Mouse (Mus musculus) embryonic fibroblast, embryonic 13.5 days (primary cell): ENCODE measurements around the gene Slc25a21. TPM values are rescaled to one million over a fixed set of nuclear protein-coding genes. Genes with fewer than 3 reads are reported as not detected.

Source experiments
- H3K27ac ChIP-seq: 2 replicates; pipeline ENCODE4 v1.5.1; 2012; ENCODE audit warnings: low read length, control low read depth, inconsistent platforms; ENCODE audit not compliant: insufficient read depth
- H3K4me1 ChIP-seq: 2 replicates; pipeline ENCODE4 v1.6.1; 2011; ENCODE audit warnings: low read length; ENCODE audit not compliant: control insufficient read depth, insufficient read depth
- H3K4me3 ChIP-seq: 2 replicates; pipeline ENCODE4 v1.5.1; 2011; ENCODE audit warnings: mild to moderate bottlenecking, control low read depth, low read length; ENCODE audit not compliant: insufficient read depth
- CTCF ChIP-seq: IDR thresholded peaks from 2 replicates; pipeline ENCODE4 v1.5.1; 2011; ENCODE audit warnings: mild to moderate bottlenecking, control low read depth, low read length, moderate library complexity, borderline replicate concordance; ENCODE audit not compliant: insufficient read depth
- POLR2A ChIP-seq: IDR thresholded peaks from 2 replicates; pipeline ENCODE4 v1.6.1; 2011; ENCODE audit warnings: low read depth, mild to moderate bottlenecking, control low read depth, low read length, moderate library complexity
- polyA plus RNA-seq: library from polyadenylated mRNA; stranded (reverse); fragments of >200 nt; gene quantifications from 2 replicates; pipeline ENCODE4 v1.2.4, GENCODE M21; 2011; ENCODE audit warnings: low read depth; ENCODE audit not compliant: missing spikeins, insufficient read length

The Slc25a21 gene
- polyA plus RNA-seq, 1 experiment, result 0.19 TPM

DNA sequence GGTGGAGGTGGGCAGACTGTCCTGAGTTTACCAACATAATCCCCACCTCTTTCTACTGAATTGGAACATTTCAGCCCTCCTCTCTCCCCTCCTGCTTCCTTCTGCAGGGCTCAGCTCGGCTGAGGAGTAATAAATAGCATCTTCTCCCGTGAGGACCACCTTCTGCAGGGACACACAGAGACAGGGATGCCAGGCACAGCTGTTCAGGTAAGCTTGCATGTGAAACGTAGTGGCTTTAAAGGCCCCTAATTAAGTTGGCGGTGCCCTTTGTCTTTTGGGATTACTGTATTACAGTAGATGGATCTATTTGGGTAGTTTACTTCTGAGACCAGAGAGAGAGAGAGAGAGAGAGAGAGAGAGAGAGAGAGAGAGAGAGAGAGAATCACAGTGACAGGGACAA, 344.6 kb downstream of the Slc25a21 start:
- Histone ChIP-seq H3K27ac (no peak overlapping the region), H3K4me1 (no peaks in the 10 kb centered on the region), H3K4me3 (no peak overlapping the region)
- no peak for TF ChIP-seq POLR2A
- no peak for TF ChIP-seq CTCF

DNA sequence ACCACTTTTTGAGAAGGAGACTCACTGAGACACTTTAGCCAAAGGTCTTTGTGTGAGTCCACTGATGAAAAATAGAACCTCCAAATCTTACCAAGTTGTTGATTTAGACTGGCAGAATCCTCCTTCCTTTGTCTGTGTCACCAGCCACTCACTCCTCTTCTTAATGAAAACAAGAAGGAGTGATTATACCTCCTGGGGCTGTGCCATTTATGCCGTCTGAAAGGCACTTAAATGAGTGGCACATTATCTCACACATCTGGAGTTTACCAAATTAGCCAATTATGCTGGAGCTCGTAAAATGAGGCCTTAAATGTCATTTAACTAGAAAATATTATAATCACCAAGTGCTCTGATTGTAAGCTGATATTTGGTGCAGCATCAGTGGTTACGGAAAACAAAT, 345.8 kb downstream of the Slc25a21 start:
- TF ChIP-seq POLR2A, result no peak
- no peak for TF ChIP-seq CTCF
- no peaks in the 10 kb centered on the region for H3K4me1 ChIP-seq
- no peak overlapping the region for H3K27ac ChIP-seq
- no peak overlapping the region for H3K4me3 ChIP-seq

DNA sequence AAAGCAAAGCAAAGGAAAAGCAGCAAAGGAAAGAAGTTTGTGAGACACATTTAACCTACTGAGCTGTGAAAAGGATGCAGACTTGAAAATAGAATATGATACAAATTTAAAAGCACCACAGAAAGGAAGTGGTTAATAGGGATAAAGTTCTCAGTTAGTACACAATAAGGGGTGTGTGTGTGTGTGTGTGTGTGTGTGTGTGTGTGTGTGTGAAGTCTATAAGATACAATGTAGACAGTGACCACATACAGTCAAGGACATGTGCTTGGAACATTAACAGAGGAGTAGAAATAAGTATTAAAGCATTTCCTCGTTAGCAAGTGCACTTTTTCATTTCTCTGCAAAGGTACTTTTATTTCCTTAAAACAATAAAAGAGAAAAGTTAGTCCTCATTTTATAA, 367.3 kb downstream of the Slc25a21 start:
- 0 out of 2 replicates have a peak, but pooled peaks cover 2% of the 10 kb centered on the region for H3K4me1 ChIP-seq
- no peak overlapping the region for H3K4me3 ChIP-seq
- H3K27ac ChIP-seq, result no peak overlapping the region
- TF ChIP-seq POLR2A (no peak), CTCF (no peak)

DNA sequence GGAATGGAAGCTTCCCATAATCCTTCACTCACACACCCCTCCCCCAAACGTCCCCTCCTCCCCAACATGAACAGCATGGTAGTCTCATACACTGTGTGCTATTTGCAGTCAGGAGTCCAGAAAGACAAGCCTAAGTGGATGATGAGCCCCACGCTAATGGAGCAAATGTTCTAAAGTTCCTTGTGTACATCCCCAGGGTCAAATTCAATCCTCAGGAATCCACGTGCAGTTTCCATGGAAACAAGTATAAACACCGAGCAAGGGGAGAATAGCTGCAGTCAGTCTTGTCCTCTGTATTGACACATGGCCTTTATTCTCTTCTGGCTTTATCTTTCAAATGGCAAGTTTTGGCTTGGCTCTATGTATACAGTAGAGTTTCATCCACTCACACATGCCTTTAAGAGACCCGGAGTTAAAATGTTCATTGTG, 367.8 kb downstream of the Slc25a21 start:
- no peak for TF ChIP-seq POLR2A
- no peak for TF ChIP-seq CTCF
- no peak overlapping the region for H3K27ac ChIP-seq
- H3K4me1 ChIP-seq, result 0 out of 2 replicates have a peak, but pooled peaks cover 2% of the 10 kb centered on the region
- no peak overlapping the region for H3K4me3 ChIP-seq

DNA sequence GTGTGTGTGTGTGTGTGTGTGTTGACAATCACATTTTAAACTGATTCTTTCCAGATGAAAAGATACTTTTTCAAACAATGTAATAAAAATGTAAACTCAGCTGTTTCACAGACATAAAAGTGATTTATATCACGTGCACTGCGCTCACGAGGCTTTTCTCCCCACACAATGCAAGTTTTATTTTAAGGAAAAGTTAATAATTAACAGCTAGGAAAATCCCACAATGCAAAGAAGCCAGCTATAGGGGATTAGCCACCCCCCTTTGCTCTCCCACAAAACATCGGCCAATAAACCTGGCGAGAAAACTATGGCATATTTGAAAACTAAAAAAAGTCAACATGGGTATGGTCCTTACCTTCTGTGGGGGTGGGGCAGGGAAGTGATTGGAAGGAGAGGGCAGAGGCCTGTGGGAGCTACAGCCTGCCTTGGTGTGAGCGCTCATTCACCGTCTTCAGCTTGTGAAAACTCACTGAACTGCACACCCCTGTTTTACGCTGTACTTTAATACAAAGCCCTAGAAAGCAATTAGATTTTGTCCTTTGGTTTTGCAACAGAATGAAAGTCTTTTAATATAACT, 369.4 kb downstream of the Slc25a21 start:
- H3K27ac ChIP-seq, result no peak overlapping the region
- TF ChIP-seq POLR2A (no peak), CTCF (no peak)

DNA sequence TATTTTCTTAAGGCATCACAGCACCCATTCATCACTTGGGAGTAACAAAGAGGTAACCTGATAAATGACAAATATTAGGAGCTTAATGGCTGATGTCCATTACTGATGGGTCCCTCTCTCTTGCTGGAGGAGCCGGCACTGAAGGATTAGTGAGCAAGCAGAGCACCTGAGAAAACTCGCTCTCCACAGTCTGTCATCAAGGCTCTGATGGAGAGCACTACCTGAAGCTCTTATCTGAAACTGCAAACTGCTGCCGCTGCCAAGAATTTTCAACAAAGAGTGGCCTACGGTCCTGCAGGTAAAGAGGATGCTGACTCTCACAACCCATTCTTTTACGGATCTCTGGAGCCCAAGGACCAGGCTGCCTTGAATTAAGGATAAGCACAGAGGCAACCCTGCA, 372.6 kb downstream of the Slc25a21 start:
- H3K27ac ChIP-seq, result no peak overlapping the region
- H3K4me1 ChIP-seq, result 0 out of 2 replicates have a peak, but pooled peaks cover 2% of the 10 kb centered on the region
- no peak overlapping the region for H3K4me3 ChIP-seq
- no peak for TF ChIP-seq POLR2A
- no peak for TF ChIP-seq CTCF

More for the DNA sequence above, 369.4 kb downstream of the Slc25a21 start:
- H3K4me3 ChIP-seq, result no peak overlapping the region
- 0 out of 2 replicates have a peak, but pooled peaks cover 2% of the 10 kb centered on the region for H3K4me1 ChIP-seq

DNA sequence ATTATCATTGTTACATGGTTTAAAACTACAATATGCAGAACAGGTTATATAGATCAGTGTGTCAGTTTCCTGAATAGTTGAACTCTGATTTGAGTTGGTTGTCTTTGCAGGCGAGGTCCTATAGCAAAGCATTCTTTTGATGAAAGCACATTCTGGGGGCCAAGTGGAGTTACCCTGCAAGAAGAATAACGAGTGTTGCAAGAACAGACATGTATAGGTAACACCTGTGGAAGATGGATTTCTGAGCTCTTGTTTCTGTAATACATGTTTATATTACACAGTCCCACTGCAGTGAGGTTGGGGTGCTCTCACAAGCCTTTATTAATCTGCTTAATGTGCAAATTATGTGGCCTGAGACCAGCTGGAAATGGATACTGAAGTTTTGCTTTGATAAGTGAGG, 375.1 kb downstream of the Slc25a21 start:
- TF ChIP-seq CTCF (no peak), POLR2A (no peak)
- Histone ChIP-seq H3K4me3 (no peak overlapping the region), H3K4me1 (no peaks in the 10 kb centered on the region), H3K27ac (no peak overlapping the region)

DNA sequence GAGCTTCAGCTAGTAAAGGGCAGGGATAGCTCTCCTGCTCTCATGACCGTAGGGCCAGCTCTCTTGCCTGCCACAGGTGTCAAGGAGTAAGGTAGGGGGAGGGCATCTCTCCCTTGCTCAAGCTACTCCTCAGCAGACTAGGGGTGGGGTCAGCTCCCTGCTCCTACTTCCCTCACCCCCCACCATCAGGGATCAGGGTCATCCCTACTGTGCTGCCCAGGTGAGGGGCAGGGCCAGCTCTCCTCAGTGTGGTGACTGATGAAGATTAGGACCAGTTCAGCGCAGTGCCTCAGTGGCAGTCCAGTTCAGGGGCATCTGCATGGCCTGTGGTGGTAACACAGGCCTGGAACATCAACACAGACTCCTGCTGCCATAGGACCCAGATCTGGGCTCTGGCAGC, 376.7 kb downstream of the Slc25a21 start:
- no peak for TF ChIP-seq CTCF
- no peak for TF ChIP-seq POLR2A
- no peaks in the 10 kb centered on the region for H3K4me1 ChIP-seq
- no peak overlapping the region for H3K27ac ChIP-seq
- H3K4me3 ChIP-seq, result no peak overlapping the region

DNA sequence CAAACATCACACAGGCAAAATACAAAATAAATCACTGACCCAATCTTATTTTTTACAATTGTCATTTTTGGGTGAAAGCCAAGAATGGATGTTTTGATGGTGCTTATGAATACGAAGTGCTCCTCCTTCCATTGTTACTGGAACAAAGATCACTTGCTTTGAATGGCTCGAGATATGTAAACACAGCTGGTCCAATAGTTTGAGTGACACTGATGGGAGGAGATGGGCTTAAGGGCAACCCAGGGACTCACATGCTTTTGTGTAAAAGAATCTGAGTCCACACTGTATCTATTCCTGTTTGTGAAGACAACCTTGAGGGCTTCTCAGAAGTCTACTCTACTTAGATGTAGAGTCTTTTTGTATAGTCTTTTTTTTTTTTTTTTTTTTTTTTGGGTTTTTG, 389.8 kb downstream of the Slc25a21 start:
- no peak for TF ChIP-seq POLR2A
- no peak for TF ChIP-seq CTCF
- no peak overlapping the region for H3K4me3 ChIP-seq
- H3K27ac ChIP-seq, result no peak overlapping the region

DNA sequence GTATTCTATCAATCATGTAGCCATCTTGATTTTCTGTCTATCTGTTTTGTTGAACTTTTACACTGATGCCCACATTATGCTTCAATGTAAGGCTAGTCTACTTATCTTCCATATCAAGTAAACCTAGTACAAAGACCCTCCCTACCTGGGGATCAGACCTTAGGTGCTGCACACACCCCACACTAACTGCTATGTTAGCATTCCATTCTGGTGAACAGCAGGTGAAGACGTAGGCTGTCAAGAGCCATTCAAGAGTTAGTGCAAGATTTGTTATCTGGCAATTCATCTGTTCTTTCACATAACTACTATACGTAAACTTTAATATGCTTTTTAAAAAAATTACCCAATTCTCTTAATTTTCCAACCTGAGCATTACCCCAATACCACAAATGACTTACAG, 390.2 kb downstream of the Slc25a21 start:
- Histone ChIP-seq H3K4me3 (no peak overlapping the region), H3K27ac (no peak overlapping the region), H3K4me1 (no peaks in the 10 kb centered on the region)
- TF ChIP-seq CTCF, result no peak
- TF ChIP-seq POLR2A, result no peak

More for the DNA sequence above, 389.8 kb downstream of the Slc25a21 start:
- H3K4me1 ChIP-seq, result no peaks in the 10 kb centered on the region
